18 mouse cellular contexts compared by ENCODE assay signal in the genomic region with DNA sequence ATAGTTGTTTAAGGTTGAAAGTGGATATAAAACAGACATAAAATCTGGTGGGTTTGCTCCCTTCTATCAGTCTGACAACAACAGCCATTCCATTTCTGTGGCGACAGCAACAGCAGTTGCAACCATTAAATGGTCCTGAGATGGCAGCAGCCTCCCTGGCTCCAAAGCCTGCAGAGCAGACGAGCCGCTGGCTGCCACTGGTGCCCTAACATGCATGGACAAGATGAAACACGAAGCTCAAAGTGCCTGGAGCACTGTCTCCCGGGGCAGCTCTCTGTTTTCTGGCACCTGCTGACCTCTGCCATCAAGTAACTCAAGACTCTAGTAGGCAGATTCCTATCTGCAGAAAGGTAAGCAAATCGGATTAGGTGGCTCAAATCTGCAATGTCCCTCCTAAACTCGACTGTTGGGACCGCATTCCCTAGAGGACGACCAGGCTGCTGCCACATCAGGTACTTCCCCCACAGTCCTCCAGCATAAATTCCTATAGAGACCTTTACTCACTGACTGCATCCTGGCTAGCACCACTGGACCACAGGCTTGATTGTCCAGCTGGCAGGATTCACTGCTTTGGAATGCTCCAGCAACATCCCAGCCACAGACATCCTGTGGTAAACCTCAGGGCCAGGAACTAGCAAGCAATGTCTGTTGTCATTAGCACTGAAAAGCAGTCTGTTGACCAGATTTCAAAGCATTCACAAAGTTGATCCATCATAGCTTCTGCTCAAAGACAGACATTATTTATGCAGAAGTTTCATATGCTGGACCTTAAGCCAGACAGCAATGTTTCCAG.
DNase-seq lines count a peak whose midpoint lies in the region; ATAC-seq lines count a peak whose summit lies in the region.
"Had no signal": no experiment of that assay in that cellular context is flagged by ENCODE, and none has a peak within 500 bp of the region (broad histone marks: within the 10 kb centered on the region; RNA-seq: fewer than 3 reads in every experiment).

No protein-coding gene starts in this region.

- peak; percentile 28 for DNase-seq in hindbrain, embryonic 10.5 days (ENCODE audit: low spot score)
- no peak for DNase-seq in midbrain, embryonic 10.5 days (ENCODE audit: low spot score)
- peak; percentile 30 for DNase-seq in embryo, embryonic 10.5 days (ENCODE audit: low spot score)
- DNase-seq in urinary bladder, postnatal 14 days (ENCODE audit: low spot score), result peak; percentile 58
- DNase-seq in layer of hippocampus, postnatal 25 days (ENCODE audit: extremely low spot score in 1 of 2, low spot score in 1 of 2), result no peak
- no peak for DNase-seq in forebrain, embryonic 14.5 days (ENCODE audit: low spot score)
- DNase-seq: B cell, adult 2 months; cerebellum, adult 18-20 months; kidney, postnatal 14 days; thymus, postnatal 14 days had no signal

- H3K27me3 ChIP-seq in hindbrain, embryonic 10.5 days (ENCODE audit: insufficient read depth, poor library complexity, severe bottlenecking), result no peaks in the 10 kb centered on the region
- H3K27me3 ChIP-seq in hindbrain, embryonic 13.5 days, result 0 out of 2 replicates have a peak, but pooled peaks cover 4% of the 10 kb centered on the region
- no peaks in the 10 kb centered on the region for H3K27me3 ChIP-seq in midbrain, embryonic 16.5 days (ENCODE audit: control insufficient read depth, insufficient read depth, low read depth, low read length)
- H3K27me3 ChIP-seq in midbrain, embryonic 10.5 days (ENCODE audit: low read depth, poor library complexity, severe bottlenecking), result no peaks in the 10 kb centered on the region
- no peaks in the 10 kb centered on the region for H3K27me3 ChIP-seq in forebrain, embryonic 14.5 days (replicated peaks; ENCODE audit: control insufficient read depth, insufficient read depth, low read length)
- H3K27me3 ChIP-seq: heart, embryonic 15.5 days; limb, embryonic 15.5 days had no signal

- H3K4me1 ChIP-seq in hindbrain, embryonic 10.5 days (replicated peaks), result peaks cover 17% of the 10 kb centered on the region
- peaks cover 9% of the 10 kb centered on the region for H3K4me1 ChIP-seq in hindbrain, embryonic 13.5 days (replicated peaks)
- H3K4me1 ChIP-seq in midbrain, embryonic 16.5 days (ENCODE audit: control insufficient read depth, insufficient read depth, low read length), result peaks cover 2% of the 10 kb centered on the region; the same call in 1 of the 2 replicates
- H3K4me1 ChIP-seq in midbrain, embryonic 10.5 days, result peaks cover 11% of the 10 kb centered on the region
- H3K4me1 ChIP-seq in forebrain, embryonic 14.5 days (ENCODE audit: control insufficient read depth, insufficient read depth, low read length), result no peaks in the 10 kb centered on the region

- WGBS in hindbrain, embryonic 10.5 days, result 53% methylated on average over 9 of the region's 9 CpGs
- 59% methylated on average over 9 of the region's 9 CpGs for WGBS in hindbrain, embryonic 13.5 days
- WGBS in midbrain, embryonic 16.5 days, result 50% methylated on average over 9 of the region's 9 CpGs
- 61% methylated on average over 9 of the region's 9 CpGs for whole genome bisulfite sequencing in midbrain, embryonic 10.5 days
- whole genome bisulfite sequencing in forebrain, embryonic 14.5 days, result 60% methylated on average over 9 of the region's 9 CpGs

- no peak for ATAC-seq in hindbrain, embryonic 13.5 days (ENCODE audit: low FRiP score)
- peak; percentile 42; the same call in 1 of the 2 replicates for ATAC-seq in midbrain, embryonic 16.5 days
- ATAC-seq in forebrain, embryonic 14.5 days, result no peak
- ATAC-seq: activated CD4-positive, CD25-positive, alpha-beta regulatory T cell, adult 4 months; forebrain, embryonic 16.5 days had no signal

- no peaks in the 10 kb centered on the region for H3K9me3 ChIP-seq in hindbrain, embryonic 10.5 days
- H3K9me3 ChIP-seq in hindbrain, embryonic 13.5 days, result no peaks in the 10 kb centered on the region
- H3K9me3 ChIP-seq in midbrain, embryonic 16.5 days (replicated peaks; ENCODE audit: control insufficient read depth, low read length, poor library complexity, severe bottlenecking), result no peaks in the 10 kb centered on the region
- H3K9me3 ChIP-seq in midbrain, embryonic 10.5 days (replicated peaks), result no peaks in the 10 kb centered on the region
- no peaks in the 10 kb centered on the region for H3K9me3 ChIP-seq in forebrain, embryonic 14.5 days (replicated peaks; ENCODE audit: control insufficient read depth, low read length)
- H3K9me3 ChIP-seq: G1E; heart, embryonic 15.5 days; limb, embryonic 15.5 days had no signal

- H3K36me3 ChIP-seq in hindbrain, embryonic 10.5 days, result no peaks in the 10 kb centered on the region
- no peaks in the 10 kb centered on the region for H3K36me3 ChIP-seq in hindbrain, embryonic 13.5 days
- H3K36me3 ChIP-seq in midbrain, embryonic 16.5 days (ENCODE audit: control insufficient read depth, insufficient read depth, low read length), result no peaks in the 10 kb centered on the region
- H3K36me3 ChIP-seq in midbrain, embryonic 10.5 days, result no peaks in the 10 kb centered on the region
- no peaks in the 10 kb centered on the region for H3K36me3 ChIP-seq in forebrain, embryonic 14.5 days (ENCODE audit: control insufficient read depth, insufficient read depth, low read length)
- H3K36me3 ChIP-seq: G1E; heart, embryonic 15.5 days; limb, embryonic 15.5 days had no signal

- H3K4me2 ChIP-seq in hindbrain, embryonic 13.5 days, result no peak overlapping the region
- no peak overlapping the region for H3K4me2 ChIP-seq in midbrain, embryonic 16.5 days (ENCODE audit: low read length)
- H3K4me2 ChIP-seq in forebrain, embryonic 14.5 days (ENCODE audit: low read length), result no peak overlapping the region
- H3K4me2 ChIP-seq: heart, embryonic 15.5 days; limb, embryonic 15.5 days had no signal

- no peak overlapping the region for H3K27ac ChIP-seq in hindbrain, embryonic 10.5 days
- no peak overlapping the region for H3K27ac ChIP-seq in hindbrain, embryonic 13.5 days
- no peak overlapping the region for H3K27ac ChIP-seq in midbrain, embryonic 16.5 days (ENCODE audit: low read length)
- H3K27ac ChIP-seq in midbrain, embryonic 10.5 days (replicated peaks), result no peak overlapping the region
- no peak overlapping the region for H3K27ac ChIP-seq in forebrain, embryonic 14.5 days (ENCODE audit: low read depth, low read length)
- H3K27ac ChIP-seq: heart, embryonic 15.5 days; left cerebral cortex, adult 2 months; limb, embryonic 15.5 days had no signal

- H3K9ac ChIP-seq in hindbrain, embryonic 13.5 days, result no peak overlapping the region
- no peak overlapping the region for H3K9ac ChIP-seq in midbrain, embryonic 16.5 days (ENCODE audit: low read depth, low read length)
- no peak overlapping the region for H3K9ac ChIP-seq in forebrain, embryonic 14.5 days (ENCODE audit: low read length)
- H3K9ac ChIP-seq: heart, embryonic 15.5 days; limb, embryonic 15.5 days had no signal

- H3K4me3 ChIP-seq in hindbrain, embryonic 10.5 days, result no peak overlapping the region
- H3K4me3 ChIP-seq in hindbrain, embryonic 13.5 days, result no peak overlapping the region
- H3K4me3 ChIP-seq in midbrain, embryonic 16.5 days (ENCODE audit: low read depth, low read length), result no peak overlapping the region
- no peak overlapping the region for H3K4me3 ChIP-seq in midbrain, embryonic 10.5 days
- no peak overlapping the region for H3K4me3 ChIP-seq in forebrain, embryonic 14.5 days (ENCODE audit: low read depth, low read length)
- H3K4me3 ChIP-seq: heart, embryonic 15.5 days; left cerebral cortex, adult 2 months; limb, embryonic 15.5 days had no signal

Comparison
In these comparisons a context has a peak if more than half of its experiments do, and no peak if none do; other contexts are left out.
1. DNase-seq: peak in hindbrain, embryonic 10.5 days (single experiment), embryo, embryonic 10.5 days (single experiment) and urinary bladder, postnatal 14 days (single experiment); none in midbrain, embryonic 10.5 days (single experiment), layer of hippocampus, postnatal 25 days (0 of 2) and forebrain, embryonic 14.5 days (single experiment).